Mouse (Mus musculus): ENCODE measurements around the gene 1700001K19Rik.

GRCm38 (mm10) chr12:110682561-110683299 lies at the start of gene 1700001K19Rik:
- TF ChIP-seq CTCF (IDR thresholded peaks at IDR 0.05; ENCODE audit: low read depth) (no peak), EP300 (IDR thresholded peaks at IDR 0.05; ENCODE audit: low read depth) (no peak)

Measured in liver, postnatal 0 days (tissue).